Mouse (Mus musculus) G1E (cell line): ENCODE results near the gene Ccr1l1.

Source experiments
- CTCF ChIP-seq: IDR thresholded peaks from 2 replicates; pipeline ENCODE4 v1.5.1; 2012; ENCODE audit warnings: low read depth, low read length, inconsistent platforms, mixed read lengths
- GATA1 ChIP-seq: IDR thresholded peaks from 2 replicates; pipeline ENCODE4 v1.6.1; 2012; ENCODE audit warnings: borderline replicate concordance, low read length, inconsistent platforms, mixed read lengths
- GATA2 ChIP-seq: IDR thresholded peaks from 2 replicates; pipeline ENCODE4 v1.6.1; 2012; ENCODE audit warnings: low read depth, low read length, inconsistent platforms, borderline replicate concordance
- POLR2AphosphoS5 ChIP-seq: IDR thresholded peaks from 2 replicates; pipeline ENCODE4 v1.6.1; 2012; ENCODE audit warnings: low read depth, low read length, inconsistent platforms; ENCODE audit not compliant: insufficient replicate concordance
- TAL1 ChIP-seq: conservative IDR thresholded peaks from 2 replicates; pipeline ENCODE4 v1.6.1; 2012; ENCODE audit warnings: low read depth, low read length, inconsistent platforms, mixed read lengths

DNA sequence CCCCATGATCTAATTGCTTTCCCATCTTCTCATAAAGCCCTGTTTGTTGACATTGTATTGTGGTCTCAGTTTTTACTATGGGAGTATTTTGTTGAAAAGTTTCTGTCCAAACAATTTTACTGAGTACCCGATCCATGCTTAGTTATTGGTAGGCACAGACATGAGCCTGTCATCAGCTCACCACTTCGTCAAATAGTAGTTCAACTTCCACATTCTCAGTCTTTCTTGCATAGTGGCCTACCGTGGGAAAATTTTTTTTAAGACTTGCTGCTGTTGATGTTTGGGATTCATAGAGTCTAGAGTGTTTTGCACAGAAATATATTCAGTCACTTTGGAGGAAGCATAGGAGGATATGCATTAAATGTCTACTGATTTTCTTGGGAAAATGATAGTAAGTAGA lies 35.1 kb upstream of the Ccr1l1 start:
- no peak for TF ChIP-seq CTCF
- TF ChIP-seq GATA1 = no peak
- TF ChIP-seq POLR2AphosphoS5 = no peak
- TF ChIP-seq TAL1 = no peak
- TF ChIP-seq GATA2 = no peak
